Mouse (Mus musculus): ENCODE measurements around the gene Gm15557.

DNA sequence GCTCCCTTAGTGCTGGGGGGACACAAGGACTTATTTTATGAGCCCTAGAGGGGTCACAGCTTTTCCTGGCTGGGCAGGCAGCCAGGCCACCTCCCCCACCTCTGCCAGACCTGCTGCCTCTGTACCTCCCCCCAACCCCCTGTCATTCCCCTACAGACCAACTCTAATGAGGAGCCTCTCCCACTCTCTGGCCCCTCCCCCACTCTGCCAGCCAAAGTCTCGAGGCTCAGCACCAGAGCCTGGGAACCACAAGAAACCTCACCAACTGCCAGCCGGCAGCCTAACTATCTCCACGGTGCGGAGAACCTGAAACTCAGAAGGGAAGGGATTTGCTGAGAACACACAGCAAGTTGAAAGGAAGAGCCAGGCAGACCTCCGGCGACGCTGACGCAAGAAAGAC lies 2.9 kb downstream of the Gm15557 start:
- TF ChIP-seq CTCF (IDR thresholded peaks at IDR 0.05; ENCODE audit: extremely low read depth, insufficient read length, insufficient replicate concordance, low read depth, low read length), result no peak
- TF ChIP-seq POLR2A (IDR thresholded peaks at IDR 0.05; ENCODE audit: low read depth, low read length), result no peak
